Mouse (Mus musculus): Measurements from ENCODE around the gene Atp8b5.

- TF ChIP-seq CTCF (IDR thresholded peaks at IDR 0.05; ENCODE audit: low read depth, low read length) (no peak), POLR2A (IDR thresholded peaks at IDR 0.05; ENCODE audit: borderline replicate concordance, low read depth, low read length) (no peak)
These were observed 127.5 kb downstream of the Atp8b5 start for GRCm38 (mm10) chr4:43394345-43394891.
